Mouse (Mus musculus) embryonic fibroblast, embryonic 13.5 days (primary cell): ENCODE measurements around the gene Tmem273. TPM values are rescaled to one million over a fixed set of nuclear protein-coding genes. Genes with fewer than 3 reads are reported as not detected.

Source experiments
- H3K27ac ChIP-seq: 2 replicates; pipeline ENCODE4 v1.5.1; 2012; ENCODE audit warnings: low read length, control low read depth, inconsistent platforms; ENCODE audit not compliant: insufficient read depth
- H3K4me1 ChIP-seq: 2 replicates; pipeline ENCODE4 v1.6.1; 2011; ENCODE audit warnings: low read length; ENCODE audit not compliant: control insufficient read depth, insufficient read depth
- H3K4me3 ChIP-seq: 2 replicates; pipeline ENCODE4 v1.5.1; 2011; ENCODE audit warnings: mild to moderate bottlenecking, control low read depth, low read length; ENCODE audit not compliant: insufficient read depth
- CTCF ChIP-seq: IDR thresholded peaks from 2 replicates; pipeline ENCODE4 v1.5.1; 2011; ENCODE audit warnings: mild to moderate bottlenecking, control low read depth, low read length, moderate library complexity, borderline replicate concordance; ENCODE audit not compliant: insufficient read depth
- POLR2A ChIP-seq: IDR thresholded peaks from 2 replicates; pipeline ENCODE4 v1.6.1; 2011; ENCODE audit warnings: low read depth, mild to moderate bottlenecking, control low read depth, low read length, moderate library complexity
- polyA plus RNA-seq: library from polyadenylated mRNA; stranded (reverse); fragments of >200 nt; gene quantifications from 2 replicates; pipeline ENCODE4 v1.2.4, GENCODE M21; 2011; ENCODE audit warnings: low read depth; ENCODE audit not compliant: missing spikeins, insufficient read length

The Tmem273 gene
- polyA plus RNA-seq, 1 experiment = 0.35 TPM

GRCm38 (mm10) chr14:32824267-32825150 lies 38.7 kb downstream of the Tmem273 start:
- H3K4me3 ChIP-seq = no peak overlapping the region
- H3K4me1 ChIP-seq = no peaks in the 10 kb centered on the region; the same call in 1 of the 2 replicates
- no peak overlapping the region for H3K27ac ChIP-seq
- TF ChIP-seq POLR2A = no peak
- TF ChIP-seq CTCF = no peak

- Histone ChIP-seq H3K27ac (no peak overlapping the region), H3K4me3 (no peak overlapping the region), H3K4me1 (no peaks in the 10 kb centered on the region)
- TF ChIP-seq POLR2A (no peak), CTCF (no peak)
Measured at GRCm38 (mm10) chr14:32825426-32826032, 39.8 kb downstream of the Tmem273 start.

GRCm38 (mm10) chr14:32827165-32827564 lies 41.4 kb downstream of the Tmem273 start:
- Histone ChIP-seq H3K4me1 (no peaks in the 10 kb centered on the region), H3K4me3 (no peak overlapping the region), H3K27ac (no peak overlapping the region)
- TF ChIP-seq POLR2A = no peak
- no peak for TF ChIP-seq CTCF

GRCm38 (mm10) chr14:32827994-32828650 lies 42.4 kb downstream of the Tmem273 start:
- Histone ChIP-seq H3K4me1 (no peaks in the 10 kb centered on the region), H3K4me3 (no peak overlapping the region), H3K27ac (no peak overlapping the region)
- no peak for TF ChIP-seq CTCF
- TF ChIP-seq POLR2A = no peak

GRCm38 (mm10) chr14:32833847-32834246 lies 48.1 kb downstream of the Tmem273 start, which contains the start of gene Fam170b:
TSS of gene Fam170b (plus strand) at chr14:32833962.
- TF ChIP-seq POLR2A (no peak), CTCF (no peak)
- Histone ChIP-seq H3K27ac (no peak within 1 kb of the TSS), H3K4me1 (no peaks in the 10 kb centered on the region), H3K4me3 (no peak within 1 kb of the TSS)

GRCm38 (mm10) chr14:32835181-32835580 lies 49.4 kb downstream of the Tmem273 start:
- H3K27ac ChIP-seq = no peak overlapping the region
- H3K4me3 ChIP-seq = no peak overlapping the region
- no peaks in the 10 kb centered on the region for H3K4me1 ChIP-seq
- TF ChIP-seq CTCF (no peak), POLR2A (no peak)

GRCm38 (mm10) chr14:32835596-32835995 lies 49.8 kb downstream of the Tmem273 start:
- TF ChIP-seq CTCF (no peak), POLR2A (no peak)
- no peak overlapping the region for H3K27ac ChIP-seq
- H3K4me3 ChIP-seq = no peak overlapping the region
- no peaks in the 10 kb centered on the region for H3K4me1 ChIP-seq

- Histone ChIP-seq H3K27ac (no peak overlapping the region), H3K4me1 (no peaks in the 10 kb centered on the region), H3K4me3 (no peak overlapping the region)
- TF ChIP-seq POLR2A (no peak), CTCF (no peak)
Measured at GRCm38 (mm10) chr14:32836191-32836590, 50.4 kb downstream of the Tmem273 start.

GRCm38 (mm10) chr14:32842052-32842451 lies 56.3 kb downstream of the Tmem273 start:
- H3K4me3 ChIP-seq = no peak overlapping the region
- no peak overlapping the region for H3K27ac ChIP-seq
- no peaks in the 10 kb centered on the region for H3K4me1 ChIP-seq
- no peak for TF ChIP-seq POLR2A
- no peak for TF ChIP-seq CTCF
